ENCODE assay signal across 8 mouse cellular contexts in the genomic region with DNA sequence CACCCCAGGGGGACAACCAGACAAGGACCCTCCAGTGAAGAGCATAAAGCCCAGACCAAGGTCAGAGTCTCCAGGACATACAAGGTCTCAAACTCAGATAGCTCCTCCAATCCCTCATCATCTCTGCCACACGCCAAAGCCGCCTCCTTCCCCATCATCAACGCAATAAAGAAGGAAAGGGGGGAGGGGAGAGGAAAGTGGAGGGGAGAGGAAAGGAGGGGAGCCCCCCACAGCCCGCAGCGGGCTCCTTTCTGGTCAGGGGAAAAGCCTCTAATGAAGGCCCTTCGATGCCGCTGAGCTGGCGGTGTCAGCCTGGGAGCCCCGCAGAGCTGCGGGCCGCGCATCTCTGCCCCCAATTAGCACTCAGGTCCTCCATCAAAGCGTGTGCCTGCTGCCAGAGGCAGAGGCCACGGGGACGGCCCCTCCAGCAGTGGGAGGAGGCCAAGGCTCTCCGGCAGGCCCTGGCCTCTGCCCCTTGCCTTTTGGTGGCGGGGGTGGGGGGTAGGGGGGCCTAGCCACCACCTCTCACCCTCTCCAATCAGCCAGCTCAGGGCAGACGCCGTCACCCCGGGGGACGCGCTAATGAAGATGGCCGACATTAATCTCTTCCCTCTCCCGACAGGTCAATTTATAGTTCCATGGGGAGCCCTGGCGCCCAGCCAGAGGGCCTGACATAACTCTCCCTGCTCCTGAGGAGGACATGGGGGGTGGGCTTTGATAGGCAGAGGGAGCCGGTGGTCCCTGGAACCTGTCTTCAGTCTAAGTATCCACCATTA. TPM values are rescaled to one million over a fixed set of nuclear protein-coding genes. Genes with fewer than 3 reads are reported as not detected.
A peak's percentile ranks its signal among the peaks of the same experiment; 100 is the strongest.
DNase-seq lines count a peak whose midpoint lies in the region; ATAC-seq and TF ChIP-seq lines count a peak whose summit lies in the region.
"Had no signal": no experiment of that assay in that cellular context is flagged by ENCODE, and none has a peak within 500 bp of the region (broad histone marks: within the 10 kb centered on the region; RNA-seq: fewer than 3 reads in every experiment).

No protein-coding gene starts in this region.

- intact Hi-C loops in gastrocnemius, postnatal 14 days (cut with DNase I; ENCODE audit: low total_unique reads): no loop called here

- H3K4me2 ChIP-seq in liver, embryonic 11.5 days: peak overlapping the region; percentile 51
- H3K4me2 ChIP-seq in intestine, postnatal 0 days (replicated peaks; ENCODE audit: low read depth): peak overlapping the region; percentile 47

- no peak for TF ChIP-seq CTCF in intestine, postnatal 0 days (IDR thresholded peaks at IDR 0.05; ENCODE audit: low read depth)

- no peaks in the 10 kb centered on the region for H3K9me3 ChIP-seq in liver, embryonic 11.5 days (ENCODE audit: control insufficient read depth, low read length)
- H3K9me3 ChIP-seq in forebrain, embryonic 10.5 days: no peaks in the 10 kb centered on the region
- no peaks in the 10 kb centered on the region for H3K9me3 ChIP-seq in intestine, postnatal 0 days (ENCODE audit: control insufficient read depth)

- H3K9ac ChIP-seq in liver, embryonic 11.5 days (ENCODE audit: low read depth, low read length): no peak overlapping the region
- H3K9ac ChIP-seq in intestine, postnatal 0 days (ENCODE audit: low read depth, low read length): no peak overlapping the region

- H3K36me3 ChIP-seq in liver, embryonic 11.5 days (ENCODE audit: control insufficient read depth, insufficient read depth, low read length): no peaks in the 10 kb centered on the region
- H3K36me3 ChIP-seq in forebrain, embryonic 10.5 days (replicated peaks): no peaks in the 10 kb centered on the region
- no peaks in the 10 kb centered on the region for H3K36me3 ChIP-seq in intestine, postnatal 0 days (ENCODE audit: control insufficient read depth, insufficient read depth)

- ATAC-seq in liver, embryonic 11.5 days (replicated peaks; ENCODE audit: low FRiP score): no peak
- no peak for ATAC-seq in intestine, postnatal 0 days

- no peak for DNase-seq in liver, embryonic 11.5 days (ENCODE audit: low spot score)
- DNase-seq in liver: no peak
- DNase-seq in forebrain, embryonic 10.5 days (ENCODE audit: extremely low spot score, low spot score): peak; percentile 65
- DNase-seq in retina, postnatal 1 day: peak; percentile 85
- DNase-seq in T-cell, adult 2 months (ENCODE audit: low spot score): no peak
- no peak for DNase-seq in gastrocnemius, postnatal 14 days

- H3K4me1 ChIP-seq in liver, embryonic 11.5 days (replicated peaks; ENCODE audit: control insufficient read depth, insufficient read depth, low read length): peaks cover 24% of the 10 kb centered on the region
- H3K4me1 ChIP-seq in forebrain, embryonic 10.5 days: peaks cover 89% of the 10 kb centered on the region
- H3K4me1 ChIP-seq in intestine, postnatal 0 days (replicated peaks; ENCODE audit: control insufficient read depth, insufficient read depth, low read length): peaks cover 5% of the 10 kb centered on the region; the same call in 1 of the 2 replicates

- no peak overlapping the region for H3K27ac ChIP-seq in liver, embryonic 11.5 days (ENCODE audit: low read depth, low read length)
- H3K27ac ChIP-seq in forebrain, embryonic 10.5 days: peak overlapping the region; percentile 66
- no peak overlapping the region for H3K27ac ChIP-seq in intestine, postnatal 0 days (ENCODE audit: low read depth, low read length)

- H3K4me3 ChIP-seq in liver, embryonic 11.5 days (ENCODE audit: low read depth, low read length): peak overlapping the region; percentile 22
- peak overlapping the region; percentile 40 for H3K4me3 ChIP-seq in forebrain, embryonic 10.5 days
- no peak overlapping the region for H3K4me3 ChIP-seq in intestine, postnatal 0 days (ENCODE audit: low read depth, low read length)
- H3K4me3 ChIP-seq: myocyte had no signal

- 4% methylated on average over 25 of the region's 26 CpGs for WGBS in liver, embryonic 11.5 days
- 0% methylated on average over 26 of the region's 26 CpGs for WGBS in forebrain, embryonic 10.5 days
- WGBS in intestine, postnatal 0 days: 12% methylated on average over 25 of the region's 26 CpGs

- H3K27me3 ChIP-seq in liver, embryonic 11.5 days (replicated peaks; ENCODE audit: control insufficient read depth, insufficient read depth, low read length): peaks cover 82% of the 10 kb centered on the region
- peaks cover 97% of the 10 kb centered on the region for H3K27me3 ChIP-seq in forebrain, embryonic 10.5 days (ENCODE audit: poor library complexity, severe bottlenecking)
- peaks cover 42% of the 10 kb centered on the region for H3K27me3 ChIP-seq in intestine, postnatal 0 days (replicated peaks; ENCODE audit: control insufficient read depth, insufficient read depth, low read length)

RNA-seq across cellular contexts. Expression of a gene that starts 26.7 kb away (rescaled TPM):
- polyA plus RNA-seq in liver, embryonic 11.5 days (2014; fragmentation: Nextera tagmentation; extraction: Ambion mirVana): 6.4 and 7.1 TPM in 2 replicates
- 6.5 and 7.1 TPM in 2 replicates for polyA plus RNA-seq in forebrain, embryonic 10.5 days (2016; fragmentation: Nextera tagmentation; extraction: Ambion mirVana)
- polyA plus RNA-seq in intestine, postnatal 0 days (2015; fragmentation: Nextera tagmentation; extraction: Ambion mirVana): 3.9 and 4.1 TPM in 2 replicates
- total RNA-seq in gastrocnemius, postnatal 14 days (2021): 10 to 100 TPM; 21.9 to 26.0 TPM

Comparison
In these comparisons a context has a peak if more than half of its experiments do, and no peak if none do; other contexts are left out.
1. DNase-seq: peak in forebrain, embryonic 10.5 days (single experiment) and retina, postnatal 1 day (single experiment); none in liver, embryonic 11.5 days (single experiment), liver (single experiment), T-cell, adult 2 months (single experiment) and gastrocnemius, postnatal 14 days (single experiment).